Mouse (Mus musculus) liver, postnatal 0 days (tissue): ENCODE measurements around the gene Sin3a.

Experiments used
- CTCF ChIP-seq: sonication (generic); IDR thresholded peaks from 2 replicates; pipeline ENCODE4 v1.5.1; 2016; ENCODE audit warnings: antibody characterized with exemption, low read depth
- EP300 ChIP-seq: IDR thresholded peaks from 2 replicates; pipeline ENCODE4 v1.6.1; 2016; ENCODE audit warnings: antibody characterized with exemption, low read depth, mild to moderate bottlenecking

- TF ChIP-seq CTCF (no peak), EP300 (peak; percentile 51; the same call in 1 of the 2 replicates)
Measured at GRCm38 (mm10) chr9:57064164-57064563, 7.7 kb upstream of the Sin3a start.
